Mouse (Mus musculus): Measurements from ENCODE around the gene Rps6ka2. TPM values are rescaled to one million over a fixed set of nuclear protein-coding genes. Genes with fewer than 3 reads are reported as not detected.
"Not testable (repeated sequence)": the region's sequence is repeated elsewhere in the genome, so short reads cannot be mapped to it uniquely, and the experiment has no call there.

Rps6ka2 gene
- 10 to 100 TPM; 57.1 to 59.2 TPM for total RNA-seq (2021)

GRCm38 (mm10) chr17:7169627-7170303 lies at the start of gene Rps6ka2:
Gene Rps6ka2, plus strand, starts transcription at chr17:7170115.
- intact Hi-C loops (cut with DNase I): no loop called here
- DNase-seq (ENCODE audit: low spot score in 2 of 2): peak; percentile 95 to 99

- DNase-seq (ENCODE audit: low spot score in 2 of 2): peak; percentile 55 to 81
- intact Hi-C loops (cut with DNase I): not testable (repeated sequence)
These were observed 49.1 kb upstream of the Rps6ka2 start for GRCm38 (mm10) chr17:7120835-7121234.

GRCm38 (mm10) chr17:7122554-7122953 lies 47.4 kb upstream of the Rps6ka2 start:
- intact Hi-C loops (cut with DNase I); DNase-seq (ENCODE audit: low spot score in 2 of 2): not testable (repeated sequence)

- DNase-seq (ENCODE audit: low spot score in 2 of 2); intact Hi-C loops (cut with DNase I): not testable (repeated sequence)
These were observed 43.4 kb upstream of the Rps6ka2 start for GRCm38 (mm10) chr17:7126475-7126874.

- DNase-seq (ENCODE audit: low spot score in 2 of 2); intact Hi-C loops (cut with DNase I): not testable (repeated sequence)
These were observed 35.9 kb upstream of the Rps6ka2 start for GRCm38 (mm10) chr17:7134002-7134401.

GRCm38 (mm10) chr17:7135277-7135676 lies 34.6 kb upstream of the Rps6ka2 start:
- intact Hi-C loops (cut with DNase I): not testable (repeated sequence)

GRCm38 (mm10) chr17:7138186-7138925 lies 31.6 kb upstream of the Rps6ka2 start:
- intact Hi-C loops (cut with DNase I): no loop called here
- DNase-seq (ENCODE audit: low spot score in 2 of 2): no peak

More at GRCm38 (mm10) chr17:7135277-7135676, 34.6 kb upstream of the Rps6ka2 start:
- DNase-seq (ENCODE audit: low spot score in 2 of 2): not testable (repeated sequence)

- intact Hi-C loops (cut with DNase I): no loop called here
- peak in 1 of 2 experiments; percentile 43 for DNase-seq (ENCODE audit: low spot score in 2 of 2)
These were observed 29.3 kb upstream of the Rps6ka2 start for GRCm38 (mm10) chr17:7140399-7141174.

- DNase-seq (ENCODE audit: low spot score in 2 of 2): peak in 1 of 2 experiments; percentile 54
- intact Hi-C loops (cut with DNase I): no loop called here
These were observed 27.5 kb upstream of the Rps6ka2 start for GRCm38 (mm10) chr17:7142367-7142766.

GRCm38 (mm10) chr17:7143885-7144518 lies 25.9 kb upstream of the Rps6ka2 start:
- no peak for DNase-seq (ENCODE audit: low spot score in 2 of 2)
- intact Hi-C loops (cut with DNase I): no loop called here

GRCm38 (mm10) chr17:7145373-7146058 lies 24.4 kb upstream of the Rps6ka2 start:
- no peak for DNase-seq (ENCODE audit: low spot score in 2 of 2)
- intact Hi-C loops (cut with DNase I): no loop called here

GRCm38 (mm10) chr17:7146479-7146878 lies 23.4 kb upstream of the Rps6ka2 start:
- intact Hi-C loops (cut with DNase I): no loop called here
- DNase-seq (ENCODE audit: low spot score in 2 of 2): no peak

- intact Hi-C loops (cut with DNase I): no loop called here
- DNase-seq (ENCODE audit: low spot score in 2 of 2): no peak
These were observed 22.0 kb upstream of the Rps6ka2 start for GRCm38 (mm10) chr17:7147920-7148321.

GRCm38 (mm10) chr17:7149328-7150195 lies 20.4 kb upstream of the Rps6ka2 start:
- intact Hi-C loops (cut with DNase I): no loop called here
- no peak for DNase-seq (ENCODE audit: low spot score in 2 of 2)

GRCm38 (mm10) chr17:7151446-7152100 lies 18.3 kb upstream of the Rps6ka2 start:
- no peak for DNase-seq (ENCODE audit: low spot score in 2 of 2)
- intact Hi-C loops (cut with DNase I): no loop called here

GRCm38 (mm10) chr17:7152662-7153061 lies 17.3 kb upstream of the Rps6ka2 start:
- peak in 1 of 2 experiments; percentile 71 for DNase-seq (ENCODE audit: low spot score in 2 of 2)
- intact Hi-C loops (cut with DNase I): no loop called here

- intact Hi-C loops (cut with DNase I): no loop called here
- no peak for DNase-seq (ENCODE audit: low spot score in 2 of 2)
These were observed 6.0 kb upstream of the Rps6ka2 start for GRCm38 (mm10) chr17:7163955-7164354.

GRCm38 (mm10) chr17:7165524-7165923 lies 4.4 kb upstream of the Rps6ka2 start:
- DNase-seq (ENCODE audit: low spot score in 2 of 2): no peak
- intact Hi-C loops (cut with DNase I): no loop called here

Measured in left cerebral cortex, postnatal 25 days (tissue).